Mouse (Mus musculus) bone marrow macrophage, adult 2 months (primary cell): ENCODE data around the gene S100a2.

Experiments used
- CTCF ChIP-seq: IDR thresholded peaks from 2 replicates; pipeline ENCODE4 v1.5.1; 2012; ENCODE audit warnings: low read depth, mild to moderate bottlenecking, low read length, moderate library complexity
- POLR2A ChIP-seq: IDR thresholded peaks from 2 replicates; pipeline ENCODE4 v1.6.1; 2012; ENCODE audit warnings: mild to moderate bottlenecking, low read depth, low read length, borderline replicate concordance

DNA sequence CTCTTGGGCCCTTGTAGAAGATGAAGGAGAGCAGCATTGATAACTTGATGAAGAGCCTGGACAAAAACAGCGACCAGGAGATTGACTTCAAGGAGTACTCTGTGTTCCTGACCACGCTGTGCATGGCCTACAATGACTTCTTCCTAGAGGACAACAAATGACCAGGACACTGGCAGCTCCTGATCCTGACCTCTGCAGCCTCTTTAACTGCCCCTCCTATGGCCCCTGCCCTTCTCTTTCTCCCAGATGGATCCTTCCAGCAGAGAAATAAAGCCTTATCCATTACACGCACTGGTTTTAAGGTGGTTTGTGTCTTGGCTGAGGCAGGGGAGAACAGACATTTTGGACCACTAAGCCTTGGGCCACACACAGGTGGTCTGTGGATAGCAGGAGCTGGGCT, 21.4 kb downstream of the S100a2 start:
- TF ChIP-seq POLR2A, result no peak
- TF ChIP-seq CTCF, result 0 out of 2 replicates have a peak, but pooled peaks have one; percentile 9
